Mouse (Mus musculus) midbrain, embryonic 13.5 days (tissue): ENCODE data around the gene Nos3. TPM values are rescaled to one million over a fixed set of nuclear protein-coding genes. Genes with fewer than 3 reads are reported as not detected.
"Not testable (repeated sequence)": the region's sequence is repeated elsewhere in the genome, so short reads cannot be mapped to it uniquely, and the experiment has no call there.

ENCODE experiments used
- ATAC-seq: fragments of 200-750 bp; cut with Nextera tagmentation; 2 replicates; pipeline ENCODE4 v1.8.0; 2017; ENCODE audit warnings: mild to moderate bottlenecking, moderate TSS enrichment, moderate library complexity
- H3K27ac ChIP-seq: fragments of 300-500 bp; sonication (generic); 2 replicates; pipeline ENCODE4 v1.5.1; 2015; ENCODE audit warnings: inconsistent platforms, mild to moderate bottlenecking, moderate library complexity
- H3K27me3 ChIP-seq: fragments of 300-500 bp; sonication (generic); 2 replicates; pipeline ENCODE4 v1.6.1; 2015; ENCODE audit warnings: mild to moderate bottlenecking, inconsistent platforms
- H3K36me3 ChIP-seq: fragments of 300-500 bp; sonication (generic); 2 replicates; pipeline ENCODE4 v1.6.1; 2015; ENCODE audit warnings: mild to moderate bottlenecking, inconsistent platforms
- H3K4me1 ChIP-seq: fragments of 300-500 bp; sonication (generic); replicated peaks from 2 replicates; pipeline ENCODE4 v1.6.1; 2015; ENCODE audit warnings: inconsistent platforms
- H3K4me2 ChIP-seq: fragments of 300-500 bp; sonication (generic); replicated peaks from 2 replicates; pipeline ENCODE4 v1.6.1; 2015; ENCODE audit warnings: moderate library complexity, mild to moderate bottlenecking, inconsistent platforms
- H3K4me3 ChIP-seq: fragments of 300-500 bp; sonication (generic); replicated peaks from 2 replicates; pipeline ENCODE4 v1.5.1; 2015; ENCODE audit warnings: mild to moderate bottlenecking, inconsistent platforms
- H3K9ac ChIP-seq: fragments of 300-500 bp; sonication (generic); replicated peaks from 2 replicates; pipeline ENCODE4 v1.6.1; 2015; ENCODE audit warnings: mild to moderate bottlenecking, inconsistent platforms
- H3K9me3 ChIP-seq: fragments of 300-500 bp; sonication (generic); 2 replicates; pipeline ENCODE4 v1.6.1; 2016; ENCODE audit warnings: mild to moderate bottlenecking, inconsistent platforms
- WGBS: fragments of 180-500 bp; shearing (Covaris S2); methylation state at CpG from one replicate; pipeline ENCODE4 v1.1.7; 2015; 5-methylcytosine and 5-hydroxymethylcytosine counted together
- polyA plus RNA-seq: library from polyadenylated mRNA; unstranded; fragments of >200 nt; fragmentation: Nextera tagmentation; extraction: Ambion mirVana; gene quantifications from 2 replicates; pipeline ENCODE4 v1.2.1, GENCODE M21; 2015

The Nos3 gene
- polyA plus RNA-seq, 1 experiment from 2014 or later: 7.0 TPM

- Histone ChIP-seq H3K36me3 (no peaks in the 10 kb centered on the region), H3K4me1 (peaks cover 29% of the 10 kb centered on the region), H3K9ac (no peak within 1 kb of the TSS), H3K4me3 (no peak within 1 kb of the TSS), H3K9me3 (no peaks in the 10 kb centered on the region), H3K4me2 (no peak within 1 kb of the TSS), H3K27ac (no peak within 1 kb of the TSS), H3K27me3 (peaks cover 39% of the 10 kb centered on the region)
- 84% methylated on average over 7 of the region's 7 CpGs for WGBS
- no peak for ATAC-seq
These were observed 27.3 kb downstream of the Nos3 start, which contains the start of gene Atg9b for GRCm38 (mm10) chr5:24391864-24392263. Atg9b (minus strand) TSS chr5:24392143.

GRCm38 (mm10) chr5:24392724-24393123, 28.1 kb downstream of the Nos3 start:
- Histone ChIP-seq H3K9me3 (no peaks in the 10 kb centered on the region), H3K27me3 (peaks cover 30% of the 10 kb centered on the region), H3K9ac (no peak overlapping the region), H3K4me2 (no peak overlapping the region), H3K27ac (no peak overlapping the region), H3K36me3 (no peaks in the 10 kb centered on the region), H3K4me3 (no peak overlapping the region), H3K4me1 (peaks cover 20% of the 10 kb centered on the region)
- WGBS: 76% methylated on average over 7 of the region's 7 CpGs
- no peak for ATAC-seq

GRCm38 (mm10) chr5:24393392-24393997, 28.9 kb downstream of the Nos3 start, which contains the start of gene Abcb8:
Abcb8 (plus strand) TSS chr5:24393663.
- WGBS: 18% methylated on average over 7 of the region's 7 CpGs
- Histone ChIP-seq H3K4me2 (peak within 1 kb of the TSS; percentile 60), H3K27me3 (peaks cover 23% of the 10 kb centered on the region), H3K9me3 (no peaks in the 10 kb centered on the region), H3K4me1 (peaks cover 12% of the 10 kb centered on the region), H3K9ac (peak within 1 kb of the TSS; percentile 60), H3K27ac (peak within 1 kb of the TSS; percentile 88), H3K36me3 (no peaks in the 10 kb centered on the region), H3K4me3 (peak within 1 kb of the TSS; percentile 60)
- no peak for ATAC-seq

- peaks cover 12% of the 10 kb centered on the region for H3K4me1 ChIP-seq
- 1% methylated on average over 36 of the region's 36 CpGs for WGBS
- H3K4me3 ChIP-seq: peak overlapping the region; percentile 60
- H3K36me3 ChIP-seq: no peaks in the 10 kb centered on the region
- peak; percentile 97 for ATAC-seq
- peaks cover 14% of the 10 kb centered on the region for H3K27me3 ChIP-seq
- H3K9me3 ChIP-seq: no peaks in the 10 kb centered on the region
- peak overlapping the region; percentile 88 for H3K27ac ChIP-seq
- H3K4me2 ChIP-seq: peak overlapping the region; percentile 60
- H3K9ac ChIP-seq: peak overlapping the region; percentile 60
These were observed 29.7 kb downstream of the Nos3 start for GRCm38 (mm10) chr5:24394165-24394894.

GRCm38 (mm10) chr5:24396254-24396653, 31.6 kb downstream of the Nos3 start:
- not testable (repeated sequence) for ATAC-seq

GRCm38 (mm10) chr5:24399686-24400085, 35.1 kb downstream of the Nos3 start:
- Histone ChIP-seq H3K9ac (no peak overlapping the region), H3K36me3 (peaks cover 41% of the 10 kb centered on the region), H3K27ac (no peak overlapping the region), H3K9me3 (no peaks in the 10 kb centered on the region), H3K4me3 (no peak overlapping the region), H3K4me2 (no peak overlapping the region), H3K4me1 (peaks cover 6% of the 10 kb centered on the region), H3K27me3 (no peaks in the 10 kb centered on the region)
- ATAC-seq: no peak
- WGBS: 91% methylated on average over 10 of the region's 10 CpGs

More at GRCm38 (mm10) chr5:24396254-24396653, 31.6 kb downstream of the Nos3 start:
- not testable (repeated sequence) for H3K4me2 ChIP-seq, H3K9ac ChIP-seq, H3K27ac ChIP-seq, H3K4me3 ChIP-seq, H3K9me3 ChIP-seq, H3K36me3 ChIP-seq, H3K27me3 ChIP-seq
- 91% methylated on average over 6 of the region's 6 CpGs for WGBS
- peaks cover 12% of the 10 kb centered on the region for H3K4me1 ChIP-seq

- Histone ChIP-seq H3K4me1 (0 out of 2 replicates have a peak, but pooled peaks cover under 1% of the 10 kb centered on the region), H3K4me3 (no peak overlapping the region), H3K4me2 (no peak overlapping the region), H3K9me3 (no peaks in the 10 kb centered on the region), H3K27ac (no peak overlapping the region), H3K27me3 (no peaks in the 10 kb centered on the region), H3K9ac (no peak overlapping the region), H3K36me3 (peaks cover 46% of the 10 kb centered on the region)
- ATAC-seq: no peak
- WGBS: 89% methylated on average over 11 of the region's 11 CpGs
These were observed 35.8 kb downstream of the Nos3 start for GRCm38 (mm10) chr5:24400362-24400761.

- 89% methylated on average over 5 of the region's 5 CpGs for WGBS
- Histone ChIP-seq H3K4me3 (no peak overlapping the region), H3K4me2 (no peak overlapping the region), H3K9me3 (no peaks in the 10 kb centered on the region), H3K36me3 (peaks cover 53% of the 10 kb centered on the region), H3K9ac (no peak overlapping the region), H3K27me3 (no peaks in the 10 kb centered on the region), H3K4me1 (no peaks in the 10 kb centered on the region), H3K27ac (no peak overlapping the region)
- no peak for ATAC-seq
These were observed 36.4 kb downstream of the Nos3 start for GRCm38 (mm10) chr5:24400911-24401605.

GRCm38 (mm10) chr5:24401969-24402368, 37.4 kb downstream of the Nos3 start:
- no peaks in the 10 kb centered on the region for H3K9me3 ChIP-seq
- 0 out of 2 replicates have a peak, but pooled peaks have one; percentile 36 for ATAC-seq
- H3K4me2 ChIP-seq: no peak overlapping the region
- H3K27me3 ChIP-seq: no peaks in the 10 kb centered on the region
- H3K4me3 ChIP-seq: no peak overlapping the region
- no peak overlapping the region for H3K9ac ChIP-seq
- peaks cover 62% of the 10 kb centered on the region for H3K36me3 ChIP-seq
- WGBS: 84% methylated on average over 9 of the region's 9 CpGs
- no peaks in the 10 kb centered on the region for H3K4me1 ChIP-seq
- no peak overlapping the region for H3K27ac ChIP-seq

GRCm38 (mm10) chr5:24404594-24405360, 40.2 kb downstream of the Nos3 start:
- H3K9me3 ChIP-seq: no peaks in the 10 kb centered on the region
- WGBS: 76% methylated on average over 6 of the region's 6 CpGs
- H3K27ac ChIP-seq: no peak overlapping the region
- no peaks in the 10 kb centered on the region for H3K27me3 ChIP-seq
- H3K4me2 ChIP-seq: no peak overlapping the region
- ATAC-seq: no peak
- H3K36me3 ChIP-seq: peaks cover 85% of the 10 kb centered on the region
- H3K4me3 ChIP-seq: no peak overlapping the region
- no peak overlapping the region for H3K9ac ChIP-seq
- H3K4me1 ChIP-seq: no peaks in the 10 kb centered on the region

- Histone ChIP-seq H3K9ac (no peak overlapping the region), H3K4me1 (no peaks in the 10 kb centered on the region), H3K9me3 (no peaks in the 10 kb centered on the region), H3K27ac (no peak overlapping the region), H3K27me3 (no peaks in the 10 kb centered on the region), H3K36me3 (peaks cover 84% of the 10 kb centered on the region), H3K4me2 (no peak overlapping the region), H3K4me3 (no peak overlapping the region)
- no peak for ATAC-seq
- WGBS: 70% methylated on average over 3 of the region's 3 CpGs
These were observed 40.8 kb downstream of the Nos3 start for GRCm38 (mm10) chr5:24405389-24405876.
